Mouse (Mus musculus) olfactory bulb, adult 2 months (tissue): ENCODE results near the gene Prdm2. TPM values are rescaled to one million over a fixed set of nuclear protein-coding genes. Genes with fewer than 3 reads are reported as not detected.

Source experiments
- H3K27ac ChIP-seq: fragments of 200-500 bp; 2 replicates; pipeline ENCODE4 v1.5.1; 2012; ENCODE audit warnings: low read depth, low read length; ENCODE audit not compliant: insufficient read depth
- H3K4me1 ChIP-seq: fragments of 200-500 bp; 2 replicates; pipeline ENCODE4 v1.6.1; 2012; ENCODE audit warnings: low read length; ENCODE audit not compliant: control insufficient read depth, insufficient read depth
- H3K4me3 ChIP-seq: fragments of 200-500 bp; 2 replicates; pipeline ENCODE4 v1.5.1; 2012; ENCODE audit warnings: mild to moderate bottlenecking, low read depth, low read length, moderate library complexity; ENCODE audit not compliant: insufficient read depth
- CTCF ChIP-seq: fragments of 200-500 bp; IDR thresholded peaks from 2 replicates; pipeline ENCODE4 v1.5.1; 2012; ENCODE audit warnings: low read depth, mild to moderate bottlenecking, low read length, moderate library complexity; ENCODE audit not compliant: insufficient read depth
- POLR2A ChIP-seq: fragments of 200-500 bp; IDR thresholded peaks from 2 replicates; pipeline ENCODE4 v1.6.1; 2012; ENCODE audit warnings: mild to moderate bottlenecking, low read depth, low read length, moderate library complexity; ENCODE audit not compliant: insufficient read depth
- WGBS: fragments of 180-500 bp; shearing (Covaris S2); methylation state at CpG from one replicate; pipeline ENCODE4 v1.1.7; 2018; 5-methylcytosine and 5-hydroxymethylcytosine counted together
- polyA plus RNA-seq: library from polyadenylated mRNA; stranded (reverse); fragments of >200 nt; gene quantifications from 2 replicates; pipeline ENCODE4 v1.2.4, GENCODE M21; 2012; ENCODE audit warnings: low replicate concordance; ENCODE audit not compliant: missing spikeins, insufficient read depth, insufficient read length

Prdm2 gene
- polyA plus RNA-seq, 1 experiment: 212 TPM

- H3K27ac ChIP-seq: no peak overlapping the region
- TF ChIP-seq POLR2A: no peak
- TF ChIP-seq CTCF: no peak
- no peaks in the 10 kb centered on the region for H3K4me1 ChIP-seq
- WGBS: 25% methylated on average over 23 of the region's 23 CpGs
- H3K4me3 ChIP-seq: no peak overlapping the region
Measured at GRCm38 (mm10) chr4:143238241-143239031, 25.6 kb upstream of the Prdm2 start.

- 85% methylated on average over 10 of the region's 10 CpGs for WGBS
- TF ChIP-seq CTCF (no peak), POLR2A (no peak)
- H3K4me1 ChIP-seq: no peaks in the 10 kb centered on the region
Measured at GRCm38 (mm10) chr4:143231790-143232422, 19.1 kb upstream of the Prdm2 start.

GRCm38 (mm10) chr4:143231110-143231509, 18.3 kb upstream of the Prdm2 start:
- TF ChIP-seq POLR2A: no peak
- TF ChIP-seq CTCF: no peak

More at GRCm38 (mm10) chr4:143231790-143232422, 19.1 kb upstream of the Prdm2 start:
- Histone ChIP-seq H3K4me3 (no peak overlapping the region), H3K27ac (no peak overlapping the region)

GRCm38 (mm10) chr4:143227976-143228375, 15.2 kb upstream of the Prdm2 start:
- WGBS: 74% methylated on average over 5 of the region's 5 CpGs
- Histone ChIP-seq H3K4me1 (no peaks in the 10 kb centered on the region), H3K4me3 (no peak overlapping the region), H3K27ac (no peak overlapping the region)
- TF ChIP-seq POLR2A (no peak), CTCF (no peak)

More at GRCm38 (mm10) chr4:143231110-143231509, 18.3 kb upstream of the Prdm2 start:
- H3K4me1 ChIP-seq: no peaks in the 10 kb centered on the region
- no peak overlapping the region for H3K27ac ChIP-seq
- no peak overlapping the region for H3K4me3 ChIP-seq
- WGBS: 66% methylated on average over 3 of the region's 3 CpGs

- no peaks in the 10 kb centered on the region for H3K4me1 ChIP-seq
- WGBS: 72% methylated on average over 9 of the region's 9 CpGs
- TF ChIP-seq POLR2A (no peak), CTCF (no peak)
Measured at GRCm38 (mm10) chr4:143225886-143226285, 13.1 kb upstream of the Prdm2 start.

GRCm38 (mm10) chr4:143219316-143219751, 6.5 kb upstream of the Prdm2 start:
- Histone ChIP-seq H3K27ac (no peak overlapping the region), H3K4me3 (no peak overlapping the region), H3K4me1 (0 out of 2 replicates have a peak, but pooled peaks cover 2% of the 10 kb centered on the region)
- WGBS: 18% methylated on average over 9 of the region's 9 CpGs
- no peak for TF ChIP-seq POLR2A
- TF ChIP-seq CTCF: no peak

More at GRCm38 (mm10) chr4:143225886-143226285, 13.1 kb upstream of the Prdm2 start:
- no peak overlapping the region for H3K27ac ChIP-seq
- H3K4me3 ChIP-seq: no peak overlapping the region

GRCm38 (mm10) chr4:143218858-143219257, 6.1 kb upstream of the Prdm2 start:
- 88% methylated on average over 2 of the region's 2 CpGs for WGBS
- no peak overlapping the region for H3K27ac ChIP-seq
- 0 out of 2 replicates have a peak, but pooled peaks cover 2% of the 10 kb centered on the region for H3K4me1 ChIP-seq
- TF ChIP-seq CTCF (no peak), POLR2A (no peak)
- no peak overlapping the region for H3K4me3 ChIP-seq

GRCm38 (mm10) chr4:143217189-143217588, 4.4 kb upstream of the Prdm2 start:
- H3K4me1 ChIP-seq: peaks cover 7% of the 10 kb centered on the region; the same call in 1 of the 2 replicates
- no peak overlapping the region for H3K27ac ChIP-seq
- WGBS: 89% methylated on average over 7 of the region's 7 CpGs
- no peak overlapping the region for H3K4me3 ChIP-seq
- no peak for TF ChIP-seq POLR2A
- no peak for TF ChIP-seq CTCF

- Histone ChIP-seq H3K27ac (no peak overlapping the region), H3K4me1 (peaks cover 12% of the 10 kb centered on the region; the same call in 1 of the 2 replicates), H3K4me3 (no peak overlapping the region)
- no peak for TF ChIP-seq POLR2A
- TF ChIP-seq CTCF: no peak
- 92% methylated on average over 3 of the region's 3 CpGs for WGBS
Measured at GRCm38 (mm10) chr4:143214221-143214797, 1.5 kb upstream of the Prdm2 start.
